Mouse (Mus musculus) 3134 (cell line): ENCODE results near the gene Il4ra.

Experiments used
- DNase-seq: peaks from one replicate; pipeline ENCODE4 v3.0.0-alpha.2; 2011; ENCODE audit warnings: low spot score; ENCODE audit not compliant: insufficient read length; ENCODE audit errors: extremely low read depth

Gene Il4ra

DNA sequence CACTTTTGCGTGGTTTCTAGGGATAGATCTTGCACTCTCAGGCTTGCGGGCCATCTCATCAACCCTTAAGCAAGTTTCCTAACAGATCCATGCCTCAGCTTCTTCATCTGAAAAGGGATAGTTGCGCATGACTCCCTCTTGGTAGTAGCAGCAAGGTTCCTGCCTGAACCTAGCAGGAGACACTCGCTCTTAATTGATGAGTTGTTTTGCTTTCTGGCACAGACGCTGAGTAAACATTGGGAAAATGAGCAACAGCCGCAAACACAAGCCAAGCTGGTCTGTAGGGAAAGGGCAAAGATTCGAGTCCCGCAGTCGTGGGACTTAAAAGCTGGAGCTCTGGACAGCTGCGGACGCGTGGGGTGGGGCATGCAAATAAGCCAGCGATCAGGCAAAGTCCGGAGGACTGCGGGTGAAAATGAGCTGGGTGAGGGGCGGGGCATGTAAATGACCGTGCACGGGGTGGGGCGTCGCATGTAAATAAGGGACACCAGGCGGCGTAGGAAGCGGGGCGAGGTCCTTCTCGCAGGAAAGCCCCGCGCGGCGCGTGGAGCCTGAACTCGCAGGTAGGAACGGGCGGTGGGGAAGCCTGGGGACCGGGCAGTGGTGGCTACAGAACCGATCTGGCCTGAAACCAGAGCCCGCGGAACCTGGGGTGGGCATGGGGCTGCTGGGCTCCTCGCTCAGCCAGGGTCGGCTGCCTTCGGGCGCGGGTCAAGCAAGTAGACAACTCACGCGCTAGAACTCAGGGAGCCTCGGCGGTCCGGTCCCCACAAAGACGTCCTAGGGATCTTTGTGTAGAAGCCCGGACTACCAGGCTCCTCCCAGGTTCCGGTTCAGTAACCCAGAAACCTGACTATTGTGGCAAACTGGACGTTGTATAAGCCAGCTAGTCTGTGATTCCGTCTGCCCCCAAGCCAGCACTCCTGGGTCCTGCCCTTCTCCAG, at the start of gene Il4ra:
TSS of gene Il4ra (plus strand) at position 355 of the 944 bp plus-strand sequence.
- DNase-seq, result peak; percentile 90

DNA sequence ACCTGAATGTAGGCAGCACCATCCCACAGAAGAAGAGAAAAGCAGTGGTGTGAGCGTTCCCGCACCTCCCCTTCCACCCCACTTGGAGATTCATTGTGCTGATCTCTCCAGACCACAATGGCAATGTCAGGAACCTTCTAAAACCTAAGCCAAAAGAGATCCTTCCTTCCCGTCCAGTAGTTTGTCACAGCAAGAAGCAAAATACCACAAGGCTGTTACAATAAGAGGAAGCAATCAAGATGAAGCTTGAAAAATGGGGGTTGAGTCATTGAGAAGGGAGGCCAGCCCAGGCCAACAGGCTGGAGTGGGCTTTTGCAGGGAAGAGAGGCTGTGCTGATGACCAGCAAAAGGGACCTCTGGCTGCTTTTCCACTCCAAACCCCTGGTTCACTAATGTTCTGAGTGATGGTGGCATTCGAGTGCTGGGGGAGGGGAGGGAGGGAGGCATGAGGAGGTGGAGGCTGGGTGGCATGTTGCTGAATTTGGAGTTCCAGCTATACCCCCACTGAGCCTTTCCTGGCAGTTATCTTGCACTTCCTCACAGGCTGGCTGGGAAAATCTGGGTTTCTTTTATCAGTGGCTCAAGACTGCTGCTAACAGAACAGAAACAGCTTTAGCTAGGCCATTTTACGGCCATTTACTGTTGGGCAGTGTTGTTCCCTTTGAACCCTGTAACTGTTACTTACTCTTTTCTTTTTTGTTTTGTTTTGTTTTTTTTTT, 48.4 kb upstream of the Il4ra start:
- no peak for DNase-seq

DNA sequence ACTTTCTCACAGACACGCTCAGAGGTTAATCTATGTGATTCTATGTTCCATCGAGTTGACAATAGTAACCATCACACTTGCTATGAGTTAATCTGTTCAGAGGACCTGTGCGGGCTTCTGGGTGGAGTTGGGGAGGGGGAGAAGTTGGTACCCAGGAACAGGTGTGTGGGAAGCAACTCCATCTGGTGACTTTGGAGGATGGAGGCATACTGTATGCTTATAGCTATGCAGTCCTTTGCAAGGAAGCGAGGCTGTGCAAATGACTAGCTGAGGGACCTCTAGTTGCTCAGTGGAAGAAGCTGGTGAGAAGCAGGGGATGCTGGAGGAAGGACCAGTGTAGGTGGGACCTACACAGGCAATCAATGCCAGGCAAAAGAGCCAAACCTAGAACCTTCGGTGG, 47.3 kb upstream of the Il4ra start:
- no peak for DNase-seq

DNA sequence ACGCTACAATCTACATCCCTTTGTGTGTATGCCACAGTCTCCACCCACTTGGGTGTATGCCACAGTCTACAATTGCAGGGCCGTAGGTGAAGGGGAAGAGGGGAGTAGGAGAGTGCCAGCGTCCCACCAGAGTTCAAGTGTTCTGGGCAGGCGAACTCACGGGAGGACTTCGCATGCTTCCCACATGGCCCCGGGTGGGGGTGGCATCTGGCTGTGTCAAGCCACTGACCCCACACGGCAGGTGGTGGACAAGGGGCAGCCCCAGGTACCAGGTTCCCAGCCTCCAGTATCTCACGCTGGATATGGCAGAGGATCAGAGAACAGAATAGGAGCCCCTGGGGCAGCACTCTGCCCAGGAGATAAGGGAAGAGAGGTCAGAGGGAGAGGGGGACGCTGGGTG, 46.4 kb upstream of the Il4ra start:
- DNase-seq, result no peak

DNA sequence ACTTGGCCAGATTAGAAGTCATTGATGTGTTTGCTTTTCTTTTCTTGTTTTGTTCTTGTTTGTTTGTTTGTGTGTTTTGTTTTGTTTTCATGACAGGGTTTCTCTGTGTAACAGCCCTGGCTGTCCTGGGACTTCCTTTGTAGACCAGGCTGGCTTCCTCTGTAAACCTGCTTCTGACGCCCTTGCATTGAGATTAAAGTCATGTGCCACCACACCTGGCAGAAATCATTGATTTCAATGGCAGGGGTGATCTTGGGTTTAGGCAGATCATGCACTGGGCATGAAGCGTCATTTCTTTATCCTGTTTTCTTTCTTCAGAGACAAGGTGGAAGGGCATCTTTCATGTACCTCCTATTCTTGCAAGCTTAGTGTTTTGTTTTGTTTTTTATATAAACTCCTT, 44.6 kb upstream of the Il4ra start:
- DNase-seq, result no peak

DNA sequence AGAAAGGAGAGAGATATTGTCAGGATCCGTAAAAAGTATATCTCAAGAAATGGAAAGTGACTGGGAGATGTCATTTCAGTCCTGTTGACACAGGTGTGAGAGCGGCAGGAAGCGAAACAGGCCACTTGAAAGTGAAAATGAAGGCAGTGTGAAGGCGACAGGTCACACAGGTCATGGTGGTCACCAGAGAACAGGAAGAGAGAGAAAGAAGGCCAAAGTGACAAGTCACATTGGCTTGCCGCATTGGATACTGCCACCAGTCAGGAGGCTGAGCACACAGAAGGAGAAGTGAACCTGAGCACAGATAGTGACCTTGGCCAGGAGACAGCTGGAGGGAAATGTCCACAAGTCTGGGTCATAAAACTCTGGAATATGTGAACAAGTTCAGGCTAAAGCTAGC, 40.5 kb upstream of the Il4ra start:
- DNase-seq, result no peak

DNA sequence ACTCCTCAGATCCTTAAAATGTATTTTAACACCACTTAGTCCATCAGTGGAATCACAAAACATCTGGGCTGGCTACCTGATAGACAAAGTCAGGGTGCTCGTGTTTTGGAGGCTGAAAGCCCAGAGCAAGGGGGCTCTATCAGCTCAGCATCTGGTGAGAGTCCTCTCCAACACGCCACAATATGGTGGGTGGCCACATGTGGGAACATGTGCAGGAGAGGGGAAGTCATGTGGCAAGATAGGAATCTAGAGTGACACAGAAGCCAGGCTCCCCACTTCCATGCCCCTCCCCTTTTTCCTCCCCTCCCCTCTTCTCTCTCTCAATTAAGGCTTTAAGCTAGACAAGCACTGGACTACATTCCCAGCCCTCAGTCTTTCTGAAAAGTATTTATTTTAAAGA, 40.1 kb upstream of the Il4ra start:
- no peak for DNase-seq

DNA sequence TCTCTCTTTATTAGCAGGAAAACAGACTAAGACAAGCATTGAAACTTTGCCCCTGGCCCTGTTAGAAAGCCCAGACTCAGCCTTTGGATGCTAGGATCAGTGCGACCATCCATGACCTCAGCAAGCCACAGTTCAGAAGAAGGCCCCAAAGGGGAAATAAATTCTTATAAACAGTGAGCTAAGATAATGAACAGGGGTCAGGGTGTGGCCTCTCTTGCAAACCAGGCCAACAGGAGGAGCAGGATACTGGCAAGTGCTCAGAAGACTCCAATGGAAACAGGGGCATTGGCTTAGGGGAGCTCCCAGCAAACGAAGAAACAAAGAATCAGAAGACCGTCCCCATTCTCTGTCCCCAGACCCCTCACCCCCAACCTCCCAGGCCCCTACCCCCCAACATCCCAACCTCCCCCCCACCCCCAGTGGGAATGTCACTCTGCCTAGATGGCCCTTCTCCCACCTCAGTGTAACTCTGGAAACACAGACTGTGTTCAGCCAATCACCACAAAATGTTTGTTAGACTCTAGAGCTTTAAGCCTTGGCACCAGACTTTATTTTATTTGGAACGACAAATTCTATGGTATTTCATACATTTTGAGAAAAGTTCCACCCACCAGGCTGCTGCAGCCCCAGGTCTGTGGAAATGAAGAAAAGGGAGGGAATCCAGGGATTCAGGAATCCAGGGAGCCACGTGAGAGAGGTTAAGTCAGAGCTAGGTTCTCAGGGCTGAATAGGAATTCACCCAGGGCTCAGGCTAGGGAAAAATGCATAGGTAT, 36.7 kb upstream of the Il4ra start:
- no peak for DNase-seq

DNA sequence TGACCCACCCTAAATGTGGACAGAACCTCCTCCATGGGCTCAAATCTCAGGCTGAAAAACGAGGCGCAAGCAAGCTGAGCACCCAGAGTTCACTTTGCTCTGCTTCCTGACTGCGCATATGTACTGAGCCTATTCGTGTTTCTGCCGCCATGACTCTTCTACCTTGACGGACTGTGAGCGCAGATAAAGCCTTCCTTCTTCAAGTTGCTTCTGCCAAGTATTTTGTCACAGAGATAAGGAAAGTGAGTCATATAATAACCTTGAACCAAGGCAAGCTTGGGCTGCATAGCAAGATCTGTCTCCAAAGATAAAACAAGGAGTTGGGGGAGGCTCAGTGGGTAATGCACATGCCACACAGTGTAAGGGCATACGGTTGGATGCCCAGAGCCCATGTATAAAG, 35.2 kb upstream of the Il4ra start:
- DNase-seq, result no peak

DNA sequence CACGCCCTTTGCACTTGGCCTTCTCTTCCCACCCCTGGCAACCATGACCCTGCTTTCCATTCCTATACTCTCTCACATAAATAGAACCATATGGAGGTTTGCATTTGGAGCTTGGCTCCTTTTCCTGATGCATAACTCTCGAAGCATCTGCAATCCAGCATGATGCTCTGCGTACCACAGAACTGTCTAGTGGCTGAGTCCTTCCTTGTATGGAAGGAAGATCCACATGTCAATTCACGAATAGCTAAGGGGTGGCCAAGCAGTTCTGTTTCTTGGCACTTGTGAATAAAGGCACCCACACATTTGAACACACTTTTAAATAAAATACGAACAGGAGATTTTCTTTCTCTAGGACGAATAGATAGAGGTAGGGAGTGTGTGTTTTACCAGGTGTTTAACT, 34.5 kb upstream of the Il4ra start:
- no peak for DNase-seq

DNA sequence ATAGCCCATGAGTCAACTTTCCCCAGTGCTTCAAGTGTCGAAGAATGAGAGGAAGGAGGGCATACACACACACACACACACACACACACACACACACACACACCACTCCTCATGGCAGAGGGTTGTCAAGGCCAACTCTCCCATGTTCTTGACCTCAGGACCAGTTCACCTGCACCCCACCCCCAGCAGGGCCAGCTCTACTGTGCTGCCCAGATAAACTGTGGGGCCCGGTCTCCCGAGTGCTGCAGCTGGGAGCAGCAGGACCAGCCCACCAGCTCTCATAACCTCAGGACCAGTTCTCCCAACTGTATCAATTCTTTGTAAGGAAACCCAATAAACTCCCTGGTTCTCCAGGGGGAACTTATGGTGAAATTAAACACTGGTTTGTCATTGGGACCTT, 32.2 kb upstream of the Il4ra start:
- no peak for DNase-seq

DNA sequence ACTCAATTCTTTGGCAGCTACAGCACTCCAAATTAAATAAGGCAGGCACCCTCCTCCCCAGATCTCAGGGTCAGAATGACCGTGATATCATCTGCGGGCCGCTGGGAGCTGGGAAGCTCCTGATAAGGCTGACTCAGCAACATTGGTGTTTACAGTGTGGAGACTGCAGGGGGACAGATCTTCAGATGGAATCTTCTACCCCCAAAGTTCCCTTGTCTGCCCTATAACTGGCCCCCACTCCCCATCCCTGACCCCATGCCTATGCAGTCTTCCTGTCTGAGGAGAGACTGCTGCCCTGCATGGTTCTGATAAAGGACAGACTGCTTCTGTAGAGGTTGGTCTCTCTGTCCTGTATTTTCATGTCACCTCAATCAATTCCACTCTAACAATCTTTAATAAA, 28.9 kb upstream of the Il4ra start:
- DNase-seq, result no peak

DNA sequence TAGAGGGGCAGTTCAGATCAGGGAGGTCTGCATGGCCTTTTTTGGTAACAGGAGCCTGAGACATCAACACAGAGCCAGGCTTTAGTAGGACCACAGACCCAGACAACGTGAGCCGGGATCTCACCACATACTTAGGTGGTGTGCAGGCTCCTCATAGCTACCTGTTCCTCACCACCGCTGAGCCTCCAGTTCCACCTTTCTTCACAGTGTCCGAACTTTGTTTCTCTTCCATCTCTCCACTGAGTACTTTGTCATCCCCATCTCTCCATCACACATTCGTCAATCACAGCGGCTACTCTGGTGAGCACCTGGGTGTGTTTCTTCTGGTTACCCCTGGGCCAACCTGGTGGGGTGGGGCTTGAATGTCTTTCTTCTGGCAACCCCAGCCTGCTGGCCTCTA, 24.7 kb upstream of the Il4ra start:
- DNase-seq, result no peak

DNA sequence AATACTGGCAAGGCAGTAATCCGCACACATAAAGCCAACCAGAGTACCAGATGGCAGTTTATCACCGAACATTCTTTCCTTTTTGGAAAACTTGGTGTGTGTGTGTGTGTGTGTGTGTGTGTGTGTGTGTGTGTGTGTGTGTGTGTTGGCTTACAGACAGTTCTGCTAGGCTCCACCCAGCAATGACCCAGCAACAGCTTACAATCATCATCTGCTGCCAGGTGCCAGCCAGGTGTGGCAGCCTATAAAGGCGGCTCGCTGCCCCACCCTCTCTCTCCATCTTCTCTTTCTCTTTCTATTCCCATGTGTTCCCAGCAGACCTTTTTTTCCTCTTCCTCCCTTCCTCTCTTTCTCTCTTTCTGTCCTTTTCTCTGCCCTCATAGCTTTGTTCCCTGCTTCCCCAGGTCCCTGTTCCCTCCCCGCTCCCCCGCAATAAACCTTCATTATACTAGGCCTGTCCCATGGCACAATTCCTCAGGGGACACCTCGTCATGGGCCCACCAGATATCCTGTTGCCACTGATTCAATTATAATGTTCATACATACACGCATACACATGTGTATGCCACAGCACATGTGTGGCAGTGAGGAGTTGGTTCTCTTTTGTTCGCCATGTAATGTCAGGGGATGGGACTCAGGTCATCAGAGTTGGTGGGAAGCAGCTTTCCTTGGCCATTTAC, 23.9 kb upstream of the Il4ra start:
- DNase-seq, result no peak

DNA sequence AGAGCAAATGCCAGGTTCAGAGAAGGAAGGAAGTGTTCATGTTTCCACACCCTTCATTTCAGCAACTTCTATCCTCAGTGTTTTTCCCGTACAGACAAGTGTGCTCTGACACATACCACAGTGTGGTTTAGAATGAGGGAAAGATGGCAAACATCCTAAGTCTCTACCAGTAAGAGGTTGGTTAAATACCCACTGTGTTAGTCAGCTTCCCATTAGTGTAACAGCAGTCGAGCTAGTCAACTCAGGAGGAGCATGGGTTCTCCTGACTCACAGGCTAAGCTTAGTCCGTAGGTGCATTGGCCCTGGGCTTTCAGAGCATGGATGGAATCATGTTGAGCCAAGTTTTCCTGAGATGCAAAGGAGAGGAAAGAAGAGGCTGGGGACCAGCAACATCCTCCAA, 12.6 kb upstream of the Il4ra start:
- peak; percentile 72 for DNase-seq

DNA sequence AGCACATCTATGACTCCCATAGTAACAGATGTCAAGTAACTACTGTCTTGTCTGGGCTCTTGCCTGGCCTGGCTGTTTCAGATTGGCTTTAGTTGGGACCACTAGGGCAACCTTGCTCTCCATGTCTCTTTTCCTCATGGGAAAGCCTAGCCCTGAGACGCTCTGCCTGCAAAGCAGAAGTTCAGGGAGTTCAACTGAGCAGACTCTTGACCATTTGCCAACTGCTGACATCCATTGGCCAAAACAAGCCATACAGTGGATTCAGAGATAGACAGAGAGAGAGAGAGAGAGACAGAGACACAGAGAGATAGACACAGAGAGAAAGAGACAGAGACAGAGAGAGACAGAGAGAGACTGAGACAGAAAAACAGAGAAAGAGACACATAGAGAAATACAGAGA, 10.9 kb upstream of the Il4ra start:
- DNase-seq, result no peak

DNA sequence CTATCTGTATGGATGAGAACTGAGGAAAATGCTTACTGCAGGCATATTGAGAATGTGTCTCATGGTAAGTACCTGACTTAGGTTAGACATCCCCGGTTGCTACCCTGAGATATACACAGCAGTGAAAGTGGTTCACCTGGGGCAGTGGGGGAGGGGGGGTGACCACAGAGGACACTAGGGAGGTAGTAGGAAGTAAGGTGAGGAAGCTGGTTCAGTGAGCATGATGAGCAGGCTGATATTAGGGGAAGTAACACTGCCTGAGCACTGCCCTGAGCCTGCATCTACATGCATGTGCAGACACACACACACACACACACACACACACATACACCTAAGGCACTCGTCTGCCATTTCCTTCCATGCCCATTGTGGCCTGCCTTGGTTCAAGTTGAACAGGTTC, 10.1 kb upstream of the Il4ra start:
- DNase-seq, result no peak

DNA sequence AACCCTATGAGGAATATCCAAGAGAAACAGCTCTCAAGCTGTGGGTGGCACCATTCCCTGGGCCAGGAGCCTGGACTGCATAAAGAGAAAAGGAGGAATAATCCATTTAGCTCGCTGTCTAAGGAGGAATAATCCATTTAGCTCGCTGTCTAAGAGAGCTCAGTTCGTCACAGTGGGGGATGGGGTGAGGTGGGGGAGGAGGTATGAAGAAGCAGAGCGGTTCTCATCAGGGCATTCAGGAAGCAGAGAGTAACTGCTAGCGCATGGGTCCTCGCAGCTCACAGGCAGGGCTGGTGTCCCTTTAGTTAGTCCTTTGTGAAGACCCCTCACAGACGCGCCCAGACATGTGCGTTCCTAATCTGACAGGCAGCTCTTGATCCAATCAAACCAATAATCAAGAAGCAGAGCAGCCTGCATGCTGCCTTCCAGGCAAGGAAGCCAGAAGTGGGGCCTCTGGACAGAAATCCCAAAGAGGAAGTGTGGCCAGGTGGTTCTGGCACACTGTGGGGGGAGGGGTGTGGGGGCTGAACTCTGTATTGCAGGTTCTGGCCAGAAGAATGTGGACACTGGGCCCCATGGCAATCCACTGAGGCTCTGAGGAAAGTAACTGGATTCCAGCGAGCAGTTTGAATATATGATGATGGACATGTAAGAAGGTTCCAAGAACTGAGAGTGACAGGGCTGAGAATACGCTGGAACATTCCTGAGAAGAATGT, 9.4 kb upstream of the Il4ra start:
- no peak for DNase-seq

DNA sequence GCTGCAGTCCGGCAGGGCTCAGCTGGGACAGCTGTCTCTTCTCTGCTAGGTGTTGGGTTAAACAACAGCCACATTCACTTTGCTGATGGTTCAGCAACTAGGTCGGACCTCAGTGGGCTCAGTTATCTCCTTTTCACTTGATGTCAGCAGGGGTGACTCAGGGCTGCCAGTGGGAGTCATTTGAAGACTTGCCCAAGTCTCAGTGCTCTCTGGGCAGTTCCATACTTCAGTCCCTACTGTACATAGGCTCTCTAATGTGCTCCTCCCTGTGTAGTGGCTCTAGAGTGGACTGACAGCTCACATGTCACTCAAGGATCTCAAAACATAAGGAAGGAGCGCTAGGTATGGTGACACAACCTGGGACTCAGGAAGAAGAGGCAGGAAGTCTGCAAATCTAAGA, 8.4 kb upstream of the Il4ra start:
- DNase-seq, result no peak

DNA sequence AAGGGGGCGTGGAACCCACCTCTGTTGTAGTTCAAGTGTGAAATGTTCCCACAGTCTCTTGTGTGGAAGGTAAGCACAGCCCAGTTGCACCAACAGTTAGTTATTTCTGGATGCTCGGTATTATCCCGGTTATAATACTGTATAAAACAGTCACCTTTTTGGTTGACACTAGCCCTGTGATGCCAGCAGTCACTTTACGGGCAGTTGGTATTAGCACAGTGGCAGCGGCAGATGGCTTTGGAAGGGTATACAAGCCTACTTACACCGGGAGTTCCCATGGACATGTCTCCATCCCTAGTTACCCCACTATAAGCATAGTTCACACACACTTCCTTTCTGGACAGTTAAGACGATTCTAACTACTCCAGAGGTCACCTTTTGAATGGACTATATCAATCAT, 6.6 kb upstream of the Il4ra start:
- no peak for DNase-seq
